Mouse (Mus musculus) heart, postnatal 14 days (tissue): ENCODE measurements at regions not wholly inside any gene's neighbourhood (a gene's known extent, or its start where the extent isn't known, plus 50 kb on each side); places are given as distances from the start of the nearest gene placed in this dataset.
"Not testable (repeated sequence)": the region's sequence is repeated elsewhere in the genome, so short reads cannot be mapped to it uniquely, and the experiment has no call there.

Experiments used
- DNase-seq, 2 experiments: peaks; one replicate each; pipeline ENCODE4 v3.0.0; 2021 to 2022
- intact Hi-C: fragments of 180-260 bp; cut with DNase I; formaldehyde crosslinking; loops from one replicate; pipeline ENCODE4 v1.15.1; 2025

GRCm38 (mm10) chr14:45799286-45799685 lies 141.3 kb upstream of the Ddhd1 start:
- intact Hi-C loops = no loop called here
- DNase-seq = peak in 1 of 2 experiments; percentile 13

GRCm38 (mm10) chr14:45805950-45806349 lies 148.0 kb upstream of the Ddhd1 start:
- intact Hi-C loops = no loop called here
- DNase-seq = no peak

- no peak for DNase-seq
- intact Hi-C loops = no loop called here
Observed at GRCm38 (mm10) chr14:45806726-45807280, 148.9 kb upstream of the Ddhd1 start.

GRCm38 (mm10) chr14:45807767-45808166 lies 149.8 kb upstream of the Ddhd1 start:
- no peak for DNase-seq
- intact Hi-C loops = no loop called here

GRCm38 (mm10) chr14:45809491-45809890 lies 151.5 kb upstream of the Ddhd1 start:
- intact Hi-C loops = no loop called here

GRCm38 (mm10) chr14:45810101-45810500 lies 152.2 kb upstream of the Ddhd1 start:
- intact Hi-C loops = no loop called here

More at GRCm38 (mm10) chr14:45809491-45809890, 151.5 kb upstream of the Ddhd1 start:
- DNase-seq = peak in 1 of 2 experiments; percentile 6

GRCm38 (mm10) chr14:45810630-45811029 lies 152.7 kb upstream of the Ddhd1 start:
- intact Hi-C loops = no loop called here
- no peak for DNase-seq

More at GRCm38 (mm10) chr14:45810101-45810500, 152.2 kb upstream of the Ddhd1 start:
- DNase-seq = no peak

GRCm38 (mm10) chr14:45815598-45815997 lies 157.7 kb upstream of the Ddhd1 start:
- intact Hi-C loops = no loop called here
- DNase-seq = no peak

GRCm38 (mm10) chr14:45816611-45817010 lies 158.7 kb upstream of the Ddhd1 start:
- DNase-seq, intact Hi-C loops: not testable (repeated sequence)

GRCm38 (mm10) chr14:45817756-45818155 lies 159.8 kb upstream of the Ddhd1 start:
- DNase-seq = no peak
- intact Hi-C loops = no loop called here

GRCm38 (mm10) chr14:45824601-45825000 lies 166.7 kb upstream of the Ddhd1 start:
- intact Hi-C loops = no loop called here
- DNase-seq = no peak

GRCm38 (mm10) chr14:45826023-45826422 lies 168.1 kb upstream of the Ddhd1 start:
- intact Hi-C loops = no loop called here
- DNase-seq = no peak

GRCm38 (mm10) chr14:45827096-45827495 lies 169.2 kb upstream of the Ddhd1 start:
- intact Hi-C loops = no loop called here
- no peak for DNase-seq

- intact Hi-C loops = no loop called here
Observed at GRCm38 (mm10) chr14:45830457-45830856, 172.5 kb upstream of the Ddhd1 start.

GRCm38 (mm10) chr14:45837039-45837438 lies 179.1 kb upstream of the Ddhd1 start:
- DNase-seq = peak in 1 of 2 experiments; percentile 6
- intact Hi-C loops = no loop called here

More at GRCm38 (mm10) chr14:45830457-45830856, 172.5 kb upstream of the Ddhd1 start:
- DNase-seq = no peak

GRCm38 (mm10) chr14:45843829-45844228 lies 185.9 kb upstream of the Ddhd1 start:
- intact Hi-C loops = no loop called here
- DNase-seq = no peak

- DNase-seq = peak in 1 of 2 experiments; percentile 14
- intact Hi-C loops = no loop called here
Observed at GRCm38 (mm10) chr14:45850588-45850987, 192.6 kb upstream of the Ddhd1 start.

- DNase-seq = peak; percentile 17 to 57
- intact Hi-C loops = loop anchor here (2.0 to 5.0 kb wide), 4 partner anchors 114 to 846 kb away; no protein-coding TSS in a partner anchor
Observed at GRCm38 (mm10) chr14:45878428-45878827, 220.5 kb upstream of the Ddhd1 start.

GRCm38 (mm10) chr14:45920783-45921182 lies 262.8 kb upstream of the Ddhd1 start:
- intact Hi-C loops = no loop called here
- DNase-seq = peak in 1 of 2 experiments; percentile 9

- intact Hi-C loops = no loop called here
- DNase-seq = no peak
Observed at GRCm38 (mm10) chr14:45943581-45943980, 285.6 kb upstream of the Ddhd1 start.

GRCm38 (mm10) chr14:45944101-45944500 lies 286.2 kb upstream of the Ddhd1 start:
- DNase-seq = no peak
- intact Hi-C loops = no loop called here

- intact Hi-C loops = no loop called here
- no peak for DNase-seq
Observed at GRCm38 (mm10) chr14:45944506-45944905, 286.6 kb upstream of the Ddhd1 start.

GRCm38 (mm10) chr14:45956624-45957023 lies 298.7 kb upstream of the Ddhd1 start:
- intact Hi-C loops = no loop called here
- DNase-seq = peak in 1 of 2 experiments; percentile 1
